Mouse (Mus musculus) kidney, adult 2 months (tissue): ENCODE data around the gene Olfr600. TPM values are rescaled to one million over a fixed set of nuclear protein-coding genes. Genes with fewer than 3 reads are reported as not detected.

Source experiments
- polyA plus RNA-seq: library from polyadenylated mRNA; depleted of rRNA; stranded (reverse); fragments of >200 nt; gene quantifications from 2 replicates; pipeline ENCODE4 v1.2.3, GENCODE M21; 2012; rRNA removed

Olfr600 gene
- polyA plus RNA-seq, 1 experiment = not detected

Other genes with a start within 250 kb of the Olfr600 start
- gene Olfr586, start 224.0 kb downstream of the Olfr600 start, polyA plus RNA-seq = not detected in 2 replicates
- not detected in 2 replicates for gene Olfr588-ps1, start 208.8 kb downstream of the Olfr600 start, polyA plus RNA-seq
- not detected in 2 replicates for gene Olfr589, start 193.3 kb downstream of the Olfr600 start, polyA plus RNA-seq
- gene Olfr591, start 171.3 kb downstream of the Olfr600 start, polyA plus RNA-seq = not detected in 2 replicates
- not detected in 2 replicates for gene Olfr592, start 164.9 kb downstream of the Olfr600 start, polyA plus RNA-seq
- gene Olfr593, start 137.8 kb downstream of the Olfr600 start, polyA plus RNA-seq = not detected in 2 replicates
- not detected in 2 replicates for gene Olfr594, start 132.7 kb downstream of the Olfr600 start, polyA plus RNA-seq
- gene Usp17ld, start 97.2 kb downstream of the Olfr600 start, polyA plus RNA-seq = not detected in 2 replicates
- not detected in 2 replicates for gene Olfr596, start 44.0 kb downstream of the Olfr600 start, polyA plus RNA-seq
- gene Olfr597, start 33.4 kb downstream of the Olfr600 start, polyA plus RNA-seq = not detected in 2 replicates
- gene Olfr598, start 26.1 kb downstream of the Olfr600 start, polyA plus RNA-seq = not detected in 2 replicates
- gene Olfr599, start 13.8 kb downstream of the Olfr600 start, polyA plus RNA-seq = not detected in 2 replicates
- not detected in 2 replicates for gene Olfr601, start 13.0 kb upstream of the Olfr600 start, polyA plus RNA-seq
- gene Olfr603, start 36.5 kb upstream of the Olfr600 start, polyA plus RNA-seq = not detected in 2 replicates
- not detected in 2 replicates for gene Usp17lc, start 65.4 kb upstream of the Olfr600 start, polyA plus RNA-seq
- gene Olfr605, start 95.8 kb upstream of the Olfr600 start, polyA plus RNA-seq = not detected in 2 replicates
- gene Olfr606, start 99.4 kb upstream of the Olfr600 start, polyA plus RNA-seq = not detected in 2 replicates
- gene Olfr607, start 114.5 kb upstream of the Olfr600 start, polyA plus RNA-seq = not detected in 2 replicates
- not detected in 2 replicates for gene Olfr608, start 120.2 kb upstream of the Olfr600 start, polyA plus RNA-seq
- gene Olfr609, start 148.4 kb upstream of the Olfr600 start, polyA plus RNA-seq = not detected in 2 replicates
- gene Olfr610, start 162.5 kb upstream of the Olfr600 start, polyA plus RNA-seq = not detected in 2 replicates
- gene Olfr611, start 171.2 kb upstream of the Olfr600 start, polyA plus RNA-seq = not detected in 2 replicates
- not detected in 2 replicates for gene Olfr612, start 193.0 kb upstream of the Olfr600 start, polyA plus RNA-seq
- not detected in 2 replicates for gene Olfr613, start 198.4 kb upstream of the Olfr600 start, polyA plus RNA-seq
- not detected in 2 replicates for gene Olfr615, start 206.4 kb upstream of the Olfr600 start, polyA plus RNA-seq
- not detected in 2 replicates for gene Olfr616, start 219.5 kb upstream of the Olfr600 start, polyA plus RNA-seq
- gene Olfr617, start 223.4 kb upstream of the Olfr600 start, polyA plus RNA-seq = not detected in 2 replicates
- gene Olfr618, start 240.4 kb upstream of the Olfr600 start, polyA plus RNA-seq = not detected in 2 replicates